Mouse (Mus musculus): ENCODE data around the gene Tead2. TPM values are rescaled to one million over a fixed set of nuclear protein-coding genes. Genes with fewer than 3 reads are reported as not detected.
"Not testable (repeated sequence)": the region's sequence is repeated elsewhere in the genome, so short reads cannot be mapped to it uniquely, and the experiment has no call there.

The Tead2 gene
- polyA plus RNA-seq, 1 experiment from 2014 or later, result 93.2 TPM

DNA sequence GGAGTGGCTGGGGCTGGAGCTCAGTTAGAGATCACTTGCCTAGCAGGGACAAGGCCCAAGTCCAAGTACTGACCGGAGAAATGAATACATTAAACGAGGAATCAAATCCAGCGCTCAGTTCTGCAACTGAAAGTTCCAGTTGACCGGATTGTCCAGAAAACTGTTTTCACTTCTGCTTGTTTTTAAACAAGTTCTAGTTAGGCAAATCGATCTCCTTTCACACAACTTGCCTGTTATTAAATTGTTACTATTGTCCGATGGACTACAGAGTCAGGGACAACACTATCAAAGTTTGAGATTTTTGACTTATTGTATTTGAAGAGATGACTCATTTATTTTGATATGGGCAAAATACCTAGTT, 25.8 kb downstream of the Tead2 start:
- no peak overlapping the region for H3K9ac ChIP-seq
- no peaks in the 10 kb centered on the region for H3K36me3 ChIP-seq
- no peaks in the 10 kb centered on the region for H3K9me3 ChIP-seq
- peak overlapping the region; percentile 52 for H3K4me2 ChIP-seq (replicated peaks)
- 81% methylated on average over 6 of the region's 6 CpGs for WGBS
- H3K4me1 ChIP-seq (replicated peaks), result peaks cover 7% of the 10 kb centered on the region; the same call in 1 of the 2 replicates
- ATAC-seq, result no peak
- no peak overlapping the region for H3K4me3 ChIP-seq (replicated peaks)
- peaks cover 5% of the 10 kb centered on the region for H3K27me3 ChIP-seq (replicated peaks)
- no peak overlapping the region for H3K27ac ChIP-seq

- no peak overlapping the region for H3K4me2 ChIP-seq (replicated peaks)
- no peak overlapping the region for H3K4me3 ChIP-seq (replicated peaks)
Measured at GRCm38 (mm10) chr7:45247666-45248065, 32.1 kb downstream of the Tead2 start.

GRCm38 (mm10) chr7:45253806-45254205, 38.3 kb downstream of the Tead2 start:
- no peaks in the 10 kb centered on the region for H3K4me1 ChIP-seq (replicated peaks)
- H3K36me3 ChIP-seq, result no peaks in the 10 kb centered on the region
- ATAC-seq, result no peak
- H3K9ac ChIP-seq, result no peak overlapping the region
- H3K4me3 ChIP-seq (replicated peaks), result no peak overlapping the region
- WGBS, result 78% methylated on average over 8 of the region's 8 CpGs
- H3K9me3 ChIP-seq, result no peaks in the 10 kb centered on the region
- no peak overlapping the region for H3K4me2 ChIP-seq (replicated peaks)
- no peaks in the 10 kb centered on the region for H3K27me3 ChIP-seq (replicated peaks)
- no peak overlapping the region for H3K27ac ChIP-seq

More at GRCm38 (mm10) chr7:45247666-45248065, 32.1 kb downstream of the Tead2 start:
- Histone ChIP-seq H3K9ac (no peak overlapping the region), H3K27ac (no peak overlapping the region), H3K36me3 (no peaks in the 10 kb centered on the region), H3K4me1 (replicated peaks) (no peaks in the 10 kb centered on the region), H3K27me3 (replicated peaks) (no peaks in the 10 kb centered on the region), H3K9me3 (no peaks in the 10 kb centered on the region)
- no peak for ATAC-seq
- 45% methylated on average over 3 of the region's 3 CpGs for WGBS

- WGBS, result 71% methylated on average over 7 of the region's 7 CpGs
- H3K36me3 ChIP-seq; H3K4me1 ChIP-seq (replicated peaks); H3K27ac ChIP-seq; H3K4me3 ChIP-seq (replicated peaks); H3K9ac ChIP-seq; H3K27me3 ChIP-seq (replicated peaks); H3K4me2 ChIP-seq (replicated peaks); ATAC-seq; H3K9me3 ChIP-seq: not testable (repeated sequence)
Measured at GRCm38 (mm10) chr7:45255822-45256221, 40.3 kb downstream of the Tead2 start.

DNA sequence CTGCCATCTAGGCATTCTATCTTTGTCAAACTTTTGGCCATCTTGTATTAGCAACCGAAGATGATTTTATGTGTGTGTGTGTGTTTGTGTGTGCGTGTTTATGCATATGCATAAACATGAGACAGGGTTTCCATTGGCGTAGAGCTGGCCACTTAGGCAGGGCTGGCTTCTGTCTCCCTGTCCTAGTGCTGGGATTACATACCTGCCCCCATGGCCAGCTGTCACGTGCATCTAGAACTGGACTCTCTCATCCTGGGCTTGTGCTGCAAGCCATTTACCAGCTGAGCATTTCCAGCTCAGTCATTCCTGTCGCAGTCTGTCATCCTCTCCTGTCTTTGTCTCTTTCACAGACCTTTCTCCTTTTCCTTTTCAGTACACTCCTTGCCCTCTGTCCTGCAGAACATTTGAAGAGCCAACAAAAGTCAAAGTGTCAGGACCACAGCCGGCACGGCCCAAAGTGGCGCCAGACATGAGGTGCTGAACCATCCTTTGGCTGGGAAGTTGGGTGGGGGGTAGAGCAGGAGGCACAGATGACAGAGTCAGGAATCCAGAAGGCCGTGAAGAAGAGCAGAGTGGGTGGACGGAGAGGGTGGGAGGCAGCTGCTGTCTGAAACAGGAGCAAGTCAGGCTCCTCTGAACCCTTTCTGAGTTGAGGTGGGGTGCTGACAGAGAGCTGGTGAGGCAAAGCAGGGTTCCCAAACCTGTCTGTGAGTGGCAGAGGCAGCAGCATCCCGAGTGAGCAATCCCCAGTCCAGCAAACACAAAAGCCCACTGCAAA, 41.7 kb downstream of the Tead2 start:
- H3K4me3 ChIP-seq (replicated peaks), result no peak overlapping the region
- H3K27ac ChIP-seq, result no peak overlapping the region
- no peaks in the 10 kb centered on the region for H3K9me3 ChIP-seq
- no peaks in the 10 kb centered on the region for H3K36me3 ChIP-seq
- 43% methylated on average over 11 of the region's 11 CpGs for WGBS
- ATAC-seq, result no peak
- H3K4me2 ChIP-seq (replicated peaks), result no peak overlapping the region
- no peak overlapping the region for H3K9ac ChIP-seq
- H3K4me1 ChIP-seq (replicated peaks), result no peaks in the 10 kb centered on the region
- no peaks in the 10 kb centered on the region for H3K27me3 ChIP-seq (replicated peaks)

GRCm38 (mm10) chr7:45259281-45259680, 43.7 kb downstream of the Tead2 start:
- H3K9ac ChIP-seq, result no peak overlapping the region
- WGBS, result 83% methylated on average over 8 of the region's 8 CpGs
- no peak overlapping the region for H3K4me3 ChIP-seq (replicated peaks)
- no peaks in the 10 kb centered on the region for H3K36me3 ChIP-seq
- H3K4me2 ChIP-seq (replicated peaks), result no peak overlapping the region
- no peaks in the 10 kb centered on the region for H3K4me1 ChIP-seq (replicated peaks)
- ATAC-seq, result no peak
- no peaks in the 10 kb centered on the region for H3K9me3 ChIP-seq
- H3K27me3 ChIP-seq (replicated peaks), result no peaks in the 10 kb centered on the region
- H3K27ac ChIP-seq, result no peak overlapping the region

DNA sequence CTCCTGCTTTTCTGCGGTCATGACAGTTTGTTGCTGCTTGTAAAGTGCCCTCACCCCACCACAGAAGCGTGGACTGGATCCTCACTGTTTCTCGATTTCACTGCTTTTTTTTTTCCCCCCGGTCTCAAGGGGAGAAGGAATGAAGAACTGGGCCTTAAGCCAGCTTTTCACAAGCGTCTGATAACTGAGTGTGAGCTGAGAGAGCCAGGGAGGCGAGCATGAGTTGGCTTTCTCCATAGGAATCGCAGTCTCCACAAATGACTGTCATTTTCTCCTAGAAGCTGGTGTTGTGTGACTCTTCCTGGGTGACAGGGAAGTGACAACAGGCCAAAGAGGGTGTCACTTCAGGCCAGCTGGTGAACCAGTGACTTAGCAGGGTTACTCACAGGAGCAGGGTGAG, 46.7 kb downstream of the Tead2 start:
- Histone ChIP-seq H3K9me3 (no peaks in the 10 kb centered on the region), H3K4me2 (replicated peaks) (no peak overlapping the region), H3K27ac (no peak overlapping the region), H3K36me3 (no peaks in the 10 kb centered on the region), H3K9ac (no peak overlapping the region), H3K4me3 (replicated peaks) (no peak overlapping the region), H3K4me1 (replicated peaks) (no peaks in the 10 kb centered on the region), H3K27me3 (replicated peaks) (no peaks in the 10 kb centered on the region)
- 41% methylated on average over 7 of the region's 7 CpGs for WGBS
- ATAC-seq, result no peak

DNA sequence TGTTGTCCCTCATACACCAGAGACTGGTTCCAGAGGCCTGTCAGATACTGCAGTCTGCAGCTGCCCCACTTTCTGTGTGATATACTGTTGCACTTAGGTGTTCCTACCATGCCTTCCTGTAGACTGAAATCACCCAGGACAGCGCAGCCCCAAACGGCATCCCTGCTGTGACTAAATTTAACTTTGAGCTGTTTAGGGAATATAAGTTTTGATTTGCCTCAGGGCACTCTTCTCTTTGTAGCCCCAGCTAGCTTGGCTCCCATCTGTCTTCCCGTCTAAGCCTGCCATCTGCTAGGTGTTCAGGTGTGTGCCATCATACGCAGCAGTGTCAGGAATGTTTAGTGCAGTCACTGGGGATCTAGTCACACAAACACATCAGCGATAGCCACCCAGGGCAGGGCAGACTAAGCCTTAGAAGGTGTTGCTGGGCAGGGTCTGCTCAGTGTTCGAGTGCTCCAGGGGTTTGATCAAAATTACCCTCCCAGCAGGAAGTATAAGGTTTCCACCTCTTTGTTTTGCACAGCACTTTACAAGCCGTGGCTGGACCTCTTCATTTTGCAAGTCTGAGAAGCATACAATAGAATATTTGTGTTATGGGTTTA, 47.6 kb downstream of the Tead2 start:
- no peak for ATAC-seq
- WGBS, result 63% methylated on average over 7 of the region's 7 CpGs
- no peaks in the 10 kb centered on the region for H3K36me3 ChIP-seq
- H3K4me2 ChIP-seq (replicated peaks), result no peak overlapping the region
- no peak overlapping the region for H3K27ac ChIP-seq
- no peak overlapping the region for H3K4me3 ChIP-seq (replicated peaks)
- H3K27me3 ChIP-seq (replicated peaks), result no peaks in the 10 kb centered on the region
- H3K9me3 ChIP-seq, result no peaks in the 10 kb centered on the region
- H3K9ac ChIP-seq, result no peak overlapping the region
- no peaks in the 10 kb centered on the region for H3K4me1 ChIP-seq (replicated peaks)

DNA sequence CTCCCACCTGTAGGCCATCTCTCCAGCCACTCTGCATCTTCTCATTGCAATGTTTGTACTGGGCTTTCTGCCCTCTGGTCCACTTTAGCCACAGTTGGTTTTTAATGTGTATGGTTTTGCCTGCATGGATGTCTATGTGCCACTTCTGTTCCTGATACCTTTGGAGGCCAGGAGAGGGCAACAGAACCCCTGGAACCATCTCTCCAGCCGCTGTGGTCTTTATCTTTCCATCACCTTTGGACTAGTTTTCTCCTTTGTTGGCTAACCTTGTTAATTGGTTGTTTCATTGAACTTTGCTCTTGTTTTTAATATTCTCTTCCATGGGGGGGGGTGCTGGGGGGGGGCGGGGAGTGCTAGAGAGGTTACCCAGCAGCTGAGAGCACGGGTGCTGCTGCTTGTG, 48.8 kb downstream of the Tead2 start:
- WGBS, result 74% methylated on average over 3 of the region's 3 CpGs
- no peak overlapping the region for H3K9ac ChIP-seq
- ATAC-seq, result no peak
- H3K27ac ChIP-seq, result no peak overlapping the region
- no peaks in the 10 kb centered on the region for H3K4me1 ChIP-seq (replicated peaks)
- H3K4me3 ChIP-seq (replicated peaks), result no peak overlapping the region
- no peaks in the 10 kb centered on the region for H3K36me3 ChIP-seq
- no peaks in the 10 kb centered on the region for H3K9me3 ChIP-seq
- no peaks in the 10 kb centered on the region; the same call in 1 of the 2 replicates for H3K27me3 ChIP-seq (replicated peaks)
- H3K4me2 ChIP-seq (replicated peaks), result no peak overlapping the region

GRCm38 (mm10) chr7:45265518-45265917, 50.0 kb downstream of the Tead2 start:
- Histone ChIP-seq H3K9ac (no peak overlapping the region), H3K27ac (no peak overlapping the region), H3K9me3 (no peaks in the 10 kb centered on the region), H3K4me2 (replicated peaks) (no peak overlapping the region), H3K36me3 (no peaks in the 10 kb centered on the region), H3K4me1 (replicated peaks) (no peaks in the 10 kb centered on the region), H3K4me3 (replicated peaks) (no peak overlapping the region), H3K27me3 (replicated peaks) (no peaks in the 10 kb centered on the region; the same call in 1 of the 2 replicates)
- no peak for ATAC-seq
- 86% methylated on average over 1 of the region's 1 CpGs for WGBS

DNA sequence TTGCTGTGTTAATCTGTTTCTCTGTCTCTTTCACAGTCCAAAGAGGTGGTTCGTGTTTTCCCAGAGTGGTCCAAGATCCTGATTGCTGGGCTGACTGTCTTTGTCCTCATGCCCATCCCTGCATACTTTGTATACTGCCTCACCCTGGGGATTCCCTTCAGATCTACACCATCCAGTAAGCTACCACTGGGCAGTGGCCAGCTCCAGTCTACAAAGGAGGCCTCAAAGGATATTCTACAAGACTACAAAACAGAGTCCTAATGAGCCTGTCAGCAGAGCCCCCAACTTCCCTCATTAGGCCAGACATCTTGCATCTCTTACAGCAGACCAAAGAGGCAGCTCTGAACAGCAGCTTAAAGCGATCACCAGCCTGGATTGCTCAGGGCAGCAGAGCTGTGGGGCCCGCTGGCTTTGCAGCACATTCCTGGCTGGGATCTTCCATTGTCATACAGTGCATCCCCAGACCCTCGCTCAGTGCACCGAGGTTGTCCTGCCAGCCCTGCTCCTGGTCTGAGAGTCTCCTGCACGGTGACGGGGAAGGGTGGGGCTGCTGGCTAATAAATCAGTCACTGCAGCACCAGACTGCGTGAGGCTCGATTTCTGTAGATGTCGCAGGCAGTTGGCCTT, 57.3 kb downstream of the Tead2 start:
- Histone ChIP-seq H3K9ac (no peak overlapping the region), H3K4me2 (replicated peaks) (no peak overlapping the region), H3K27ac (no peak overlapping the region), H3K9me3 (no peaks in the 10 kb centered on the region), H3K4me3 (replicated peaks) (no peak overlapping the region), H3K4me1 (replicated peaks) (no peaks in the 10 kb centered on the region; the same call in 1 of the 2 replicates), H3K27me3 (replicated peaks) (no peaks in the 10 kb centered on the region; the same call in 1 of the 2 replicates), H3K36me3 (no peaks in the 10 kb centered on the region)
- 41% methylated on average over 10 of the region's 10 CpGs for WGBS
- ATAC-seq, result peak; percentile 24; the same call in 1 of the 2 replicates

GRCm38 (mm10) chr7:45273672-45274071, 58.1 kb downstream of the Tead2 start:
- Histone ChIP-seq H3K4me1 (replicated peaks) (no peaks in the 10 kb centered on the region; the same call in 1 of the 2 replicates), H3K4me3 (replicated peaks) (no peak overlapping the region), H3K36me3 (no peaks in the 10 kb centered on the region), H3K27ac (no peak overlapping the region), H3K9ac (no peak overlapping the region), H3K9me3 (no peaks in the 10 kb centered on the region), H3K27me3 (replicated peaks) (no peaks in the 10 kb centered on the region; the same call in 1 of the 2 replicates), H3K4me2 (replicated peaks) (no peak overlapping the region)
- no peak for ATAC-seq
- 85% methylated on average over 8 of the region's 8 CpGs for WGBS

Measured in intestine, embryonic 15.5 days (tissue).